Mouse (Mus musculus) brown adipose tissue, adult 24 weeks (tissue): ENCODE data around the gene Osbpl7. TPM values are rescaled to one million over a fixed set of nuclear protein-coding genes. Genes with fewer than 3 reads are reported as not detected.

ENCODE experiments used
- H3K27ac ChIP-seq: fragments of 200-500 bp; replicated peaks from 2 replicates; pipeline ENCODE4 v1.5.1; 2012; ENCODE audit warnings: low read depth, mild to moderate bottlenecking, low read length
- H3K4me1 ChIP-seq: fragments of 200-500 bp; 2 replicates; pipeline ENCODE4 v1.6.1; 2012; ENCODE audit warnings: low read length, mixed read lengths; ENCODE audit not compliant: control insufficient read depth, insufficient read depth, insufficient read length
- H3K4me3 ChIP-seq: fragments of 200-500 bp; 2 replicates; pipeline ENCODE4 v1.5.1; 2012; ENCODE audit warnings: low read depth, mild to moderate bottlenecking, low read length, moderate library complexity; ENCODE audit not compliant: insufficient read depth
- polyA plus RNA-seq: library from polyadenylated mRNA; stranded (reverse); fragments of >200 nt; gene quantifications from 2 replicates; pipeline ENCODE4 v1.2.4, GENCODE M21; 2012; ENCODE audit not compliant: missing spikeins, insufficient read depth, insufficient read length

Gene Osbpl7
- polyA plus RNA-seq = 0.87 and 1.6 TPM in 2 replicates

DNA sequence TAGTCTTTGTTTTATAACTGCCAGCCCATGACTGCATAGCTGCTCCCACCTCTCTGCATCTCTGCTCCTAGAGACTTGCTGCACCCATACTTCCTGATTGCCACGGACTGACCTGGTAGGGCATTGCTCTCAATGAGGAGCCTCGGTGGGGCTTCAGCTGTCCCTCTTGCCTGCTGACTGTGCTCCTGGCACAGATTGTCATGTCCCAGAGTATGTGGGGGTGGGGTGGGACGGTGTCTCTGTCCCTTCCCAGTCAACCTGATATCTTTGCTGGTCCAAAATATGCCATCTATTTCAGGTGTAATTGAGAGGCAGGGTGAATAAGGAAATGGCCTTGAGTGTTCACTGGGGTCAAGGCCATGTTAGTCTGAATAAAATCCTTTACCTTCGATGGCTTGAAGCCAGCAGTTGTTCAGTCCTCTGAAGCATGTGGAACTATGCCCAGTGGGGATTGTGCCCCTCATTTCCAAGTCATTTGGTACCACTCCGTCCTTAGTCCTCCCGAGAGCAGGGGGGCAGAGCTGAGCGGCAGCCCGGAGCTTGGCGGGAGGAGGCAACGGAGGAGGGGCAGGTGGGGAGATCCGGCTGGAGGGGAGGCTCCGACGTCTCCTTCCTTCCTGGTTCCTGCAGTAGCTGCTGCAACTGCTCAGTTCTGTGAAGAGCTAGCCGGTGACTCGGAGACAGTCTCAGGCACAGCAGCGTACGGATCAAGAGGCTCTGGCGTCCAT lies at the start of gene Osbpl7:
Osbpl7 (plus strand) TSS at position 413 of the 728 bp plus-strand sequence.
- peak within 1 kb of the TSS; percentile 78 for H3K4me3 ChIP-seq
- H3K4me1 ChIP-seq = peaks cover 13% of the 10 kb centered on the region
- no peak within 1 kb of the TSS for H3K27ac ChIP-seq

DNA sequence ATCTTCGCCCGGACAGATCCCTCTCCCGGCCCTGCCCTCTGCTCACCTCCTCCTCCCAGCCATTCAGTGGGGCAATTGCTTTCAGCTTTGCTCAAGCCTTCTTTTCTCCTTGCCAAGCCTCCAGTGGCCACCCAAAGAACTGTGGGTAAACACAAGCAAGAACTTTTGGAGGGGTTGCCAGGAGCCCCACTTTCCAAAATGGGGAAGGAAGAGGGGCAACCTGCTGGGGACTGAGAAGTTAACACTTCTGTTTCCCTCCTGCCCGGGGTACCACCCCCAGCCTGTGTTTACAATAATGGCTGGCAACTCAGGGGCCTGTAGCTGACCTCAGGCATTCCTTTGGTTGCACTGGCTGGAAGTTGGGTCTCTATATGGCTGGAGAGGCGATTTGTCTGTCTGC lies 47.3 kb upstream of the Osbpl7 start:
- no peaks in the 10 kb centered on the region for H3K4me1 ChIP-seq
- H3K27ac ChIP-seq = no peak overlapping the region
- no peak overlapping the region for H3K4me3 ChIP-seq

DNA sequence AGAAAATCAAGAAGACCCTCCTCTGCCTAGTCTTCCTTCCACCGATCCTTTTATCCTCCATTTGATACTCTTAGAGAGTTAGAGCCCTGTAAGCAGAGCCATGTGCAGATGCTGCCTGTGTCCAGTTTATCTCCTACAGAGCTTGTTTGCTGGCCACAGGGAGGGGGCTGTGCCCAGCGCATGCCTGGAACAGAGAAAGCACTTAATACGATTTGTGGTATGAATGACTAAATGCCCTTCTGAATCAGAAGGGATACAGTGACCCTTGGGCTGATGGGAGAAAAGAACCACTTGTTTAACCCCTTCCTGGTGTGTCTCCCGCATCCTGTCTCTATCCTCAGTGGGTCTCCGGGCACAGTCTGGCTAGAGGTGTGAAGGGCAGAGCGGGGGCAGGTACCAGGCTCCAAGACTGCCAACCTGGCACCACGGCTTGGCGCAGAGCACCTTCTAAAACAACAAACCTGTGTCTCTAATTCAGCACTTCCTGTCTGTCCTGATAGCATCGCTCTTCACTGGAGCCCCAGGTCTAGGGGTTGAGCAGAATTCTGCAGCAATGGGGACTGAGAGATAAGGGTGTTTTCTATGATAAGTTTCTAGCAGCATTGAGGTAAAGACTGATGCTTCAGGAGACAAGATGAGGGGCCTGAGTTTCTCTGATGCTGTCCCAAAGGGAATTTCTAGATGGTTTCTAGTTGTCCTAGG lies 43.2 kb upstream of the Osbpl7 start:
- no peaks in the 10 kb centered on the region for H3K4me1 ChIP-seq
- H3K27ac ChIP-seq = no peak overlapping the region
- no peak overlapping the region for H3K4me3 ChIP-seq

DNA sequence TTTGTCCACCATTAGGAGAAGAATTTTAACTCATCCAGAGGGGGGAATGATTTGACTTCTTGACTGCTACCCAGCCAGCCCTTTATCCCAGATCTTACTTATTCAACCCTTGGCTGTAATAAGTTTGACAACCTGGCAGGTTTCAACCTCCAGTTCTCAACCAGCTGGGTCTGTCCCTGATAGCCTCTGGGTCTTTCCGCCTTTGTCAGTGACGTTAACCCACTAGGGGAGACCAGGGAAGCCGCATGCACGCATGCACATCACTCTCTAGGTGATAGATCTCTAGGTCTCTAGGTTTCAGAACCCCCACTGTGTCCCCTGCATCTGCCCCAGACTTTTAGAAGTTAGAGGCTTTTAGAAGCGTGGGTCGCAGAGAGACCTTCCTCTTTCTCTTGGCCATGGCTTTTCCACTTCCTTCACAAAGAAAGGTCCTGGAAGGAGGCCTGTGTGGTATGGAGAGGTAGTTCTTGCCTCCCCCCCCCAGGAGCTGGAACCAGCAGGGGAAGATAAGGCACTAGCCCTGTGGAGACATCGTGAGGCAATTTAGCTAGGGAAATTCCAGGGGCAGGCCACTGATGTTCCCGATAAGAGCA lies 41.1 kb upstream of the Osbpl7 start:
- H3K4me3 ChIP-seq = no peak overlapping the region
- no peaks in the 10 kb centered on the region for H3K4me1 ChIP-seq
- H3K27ac ChIP-seq = no peak overlapping the region

DNA sequence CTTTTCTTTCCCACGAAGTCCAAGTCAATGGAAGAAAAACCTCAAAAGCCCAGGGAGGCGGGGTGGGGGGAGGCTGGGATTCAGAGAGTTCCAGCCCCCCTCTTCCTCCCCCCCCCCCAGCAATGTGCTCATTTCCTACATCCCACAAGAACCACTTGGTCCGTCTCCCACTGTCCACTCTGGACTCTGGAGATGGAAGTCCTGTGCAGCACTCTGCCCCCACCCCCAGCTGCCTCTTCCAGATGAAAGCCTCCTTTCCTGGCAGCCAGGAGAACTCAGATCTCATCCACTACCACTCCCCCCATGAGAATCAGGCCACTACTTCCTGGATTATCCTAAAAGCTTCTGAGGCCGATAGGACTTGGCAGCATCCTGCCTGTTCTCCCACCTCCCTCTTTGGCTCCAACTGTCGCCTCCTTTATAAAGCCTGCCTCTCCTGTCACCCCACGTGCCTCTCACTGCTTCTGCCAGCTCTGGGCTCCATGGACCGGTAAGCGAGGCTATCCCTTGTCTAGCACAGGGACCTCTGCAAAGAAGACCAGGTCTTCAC lies 37.2 kb upstream of the Osbpl7 start, which contains the start of gene Sp6:
Sp6 (plus strand) TSS at position 274 of the 550 bp plus-strand sequence.
- H3K27ac ChIP-seq = no peak within 1 kb of the TSS
- H3K4me3 ChIP-seq = no peak within 1 kb of the TSS
- no peaks in the 10 kb centered on the region for H3K4me1 ChIP-seq

DNA sequence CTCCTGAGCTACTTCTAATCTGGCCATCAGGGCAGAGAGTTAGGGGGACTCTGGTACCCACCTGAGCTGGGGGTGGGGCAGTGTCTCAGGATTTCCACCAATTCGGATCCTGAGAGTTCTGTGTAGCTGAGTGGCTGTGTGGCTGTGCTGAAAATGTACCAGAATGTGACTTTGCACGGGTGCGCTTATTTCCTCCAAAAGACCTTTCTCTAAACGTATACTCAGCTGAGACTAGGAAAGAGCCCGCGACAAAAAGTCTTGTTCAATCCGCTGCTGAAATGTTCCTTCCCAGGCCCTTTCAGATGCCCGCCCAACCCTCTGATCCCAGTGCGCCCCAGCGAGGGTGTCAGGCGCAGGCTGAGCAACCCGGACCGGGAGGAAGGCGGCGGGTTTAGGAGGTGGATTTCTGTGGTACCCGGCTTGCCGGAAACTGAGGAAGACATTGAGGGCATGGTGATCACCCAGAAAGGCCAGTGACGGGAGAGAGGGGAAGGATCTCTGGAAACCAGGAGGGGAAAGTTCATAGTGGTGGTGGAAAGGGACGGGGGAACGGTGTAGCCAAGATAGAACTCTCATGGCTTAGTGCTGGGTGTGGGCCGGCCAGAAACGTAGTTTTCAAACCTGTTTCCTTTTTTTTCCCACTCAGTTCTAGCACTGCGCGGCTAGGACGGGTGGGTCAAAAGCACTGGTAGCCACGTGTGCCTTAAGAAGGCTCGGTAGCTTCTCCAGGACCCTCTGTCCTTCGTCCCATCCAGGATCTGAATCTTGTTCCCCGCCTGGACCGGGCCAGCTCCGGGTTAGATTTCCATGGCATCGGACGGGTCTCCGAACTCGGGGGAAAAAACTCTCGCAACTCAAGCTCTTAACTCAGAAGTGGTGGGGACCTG lies 32.5 kb upstream of the Osbpl7 start:
- Histone ChIP-seq H3K4me3 (no peak overlapping the region), H3K4me1 (no peaks in the 10 kb centered on the region), H3K27ac (no peak overlapping the region)

DNA sequence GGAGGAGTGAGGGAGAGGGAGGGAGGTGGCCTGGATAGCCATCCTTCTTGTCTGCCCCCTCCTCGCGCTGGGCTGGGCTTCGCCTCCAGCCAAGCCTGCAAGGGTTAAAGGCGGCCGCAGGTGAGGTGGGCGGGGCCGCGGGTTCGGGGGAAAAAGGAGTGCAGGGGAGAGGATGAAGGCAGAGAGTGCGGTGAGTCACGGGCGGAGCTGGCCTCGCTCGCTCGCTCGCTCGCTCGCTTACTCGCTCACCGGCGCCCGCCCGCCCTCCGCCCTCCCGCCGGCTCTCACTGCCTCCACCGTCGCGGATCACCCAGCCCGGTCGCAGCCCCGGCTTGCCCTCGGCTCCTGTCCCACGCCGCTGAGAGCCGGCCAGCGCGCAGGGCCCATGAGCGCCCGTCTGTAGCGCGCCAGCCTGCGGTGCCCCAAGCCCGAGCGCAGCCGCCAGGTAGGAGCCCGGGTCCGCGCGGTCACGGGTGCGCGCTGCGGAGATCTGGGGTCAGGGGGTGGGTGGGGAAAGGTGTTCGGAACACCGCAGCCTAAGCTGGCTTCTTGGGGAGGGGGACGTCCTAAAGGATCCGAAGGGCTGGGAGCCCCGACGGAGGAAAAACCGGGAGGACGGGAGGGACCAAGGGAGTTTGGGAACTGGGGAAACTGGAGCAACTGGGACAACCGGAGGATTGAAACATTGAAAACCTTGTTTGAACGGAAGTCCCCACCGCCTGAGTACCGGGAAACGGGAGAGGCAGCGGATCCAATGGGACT lies 31.7 kb upstream of the Osbpl7 start:
- no peak overlapping the region for H3K27ac ChIP-seq

DNA sequence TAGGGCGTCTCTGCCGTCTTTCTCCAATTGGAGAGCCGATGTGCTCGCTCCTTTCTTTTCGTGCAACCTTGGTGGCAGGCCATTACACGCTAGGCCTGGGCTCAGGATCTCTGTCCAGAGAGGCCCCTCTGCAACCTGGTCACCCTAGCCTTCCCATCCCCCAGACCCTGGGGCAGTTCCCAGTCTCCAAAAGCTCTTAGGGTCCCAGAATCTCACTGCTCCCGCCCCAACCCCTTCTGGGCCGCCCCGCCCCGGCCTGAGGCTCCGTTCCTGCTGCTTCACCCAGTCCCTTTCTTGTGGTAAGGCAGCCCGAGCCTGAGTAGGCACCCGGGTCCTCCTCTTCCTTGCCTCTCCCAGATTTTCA lies 31.1 kb upstream of the Osbpl7 start:
- H3K27ac ChIP-seq = no peak overlapping the region
- no peaks in the 10 kb centered on the region for H3K4me1 ChIP-seq
- H3K4me3 ChIP-seq = no peak overlapping the region

More for the DNA sequence above, 31.7 kb upstream of the Osbpl7 start:
- Histone ChIP-seq H3K4me1 (no peaks in the 10 kb centered on the region), H3K4me3 (no peak overlapping the region)

DNA sequence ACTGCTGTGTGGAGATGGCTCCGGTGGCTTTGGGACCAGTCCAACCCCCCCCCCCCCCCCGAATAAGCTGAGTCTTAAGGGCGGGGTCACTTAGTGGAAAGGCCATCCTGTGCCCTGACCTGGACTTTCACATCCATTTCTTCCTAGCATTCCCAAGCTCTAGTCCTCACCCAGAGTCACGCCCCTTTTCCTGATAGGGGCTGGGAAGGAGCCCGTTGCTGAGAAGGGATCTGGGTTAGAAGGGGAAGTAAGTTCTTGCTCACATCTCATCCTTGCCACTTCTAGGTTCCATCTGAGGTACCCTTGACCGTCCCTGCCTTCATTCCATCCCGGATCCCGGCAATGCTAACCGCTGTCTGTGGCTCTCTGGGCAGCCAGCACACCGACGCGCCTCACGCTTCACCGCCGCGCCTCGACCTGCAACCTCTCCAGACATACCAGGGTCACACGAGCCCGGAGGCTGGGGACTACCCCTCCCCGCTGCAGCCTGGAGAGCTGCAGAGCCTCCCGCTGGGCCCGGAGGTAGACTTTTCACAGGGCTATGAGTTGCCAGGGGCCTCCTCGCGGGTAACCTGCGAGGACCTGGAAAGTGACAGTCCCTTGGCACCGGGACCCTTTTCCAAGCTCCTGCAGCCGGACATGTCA lies 29.2 kb upstream of the Osbpl7 start:
- Histone ChIP-seq H3K4me1 (peaks cover 4% of the 10 kb centered on the region), H3K4me3 (peak overlapping the region; percentile 70), H3K27ac (no peak overlapping the region)

DNA sequence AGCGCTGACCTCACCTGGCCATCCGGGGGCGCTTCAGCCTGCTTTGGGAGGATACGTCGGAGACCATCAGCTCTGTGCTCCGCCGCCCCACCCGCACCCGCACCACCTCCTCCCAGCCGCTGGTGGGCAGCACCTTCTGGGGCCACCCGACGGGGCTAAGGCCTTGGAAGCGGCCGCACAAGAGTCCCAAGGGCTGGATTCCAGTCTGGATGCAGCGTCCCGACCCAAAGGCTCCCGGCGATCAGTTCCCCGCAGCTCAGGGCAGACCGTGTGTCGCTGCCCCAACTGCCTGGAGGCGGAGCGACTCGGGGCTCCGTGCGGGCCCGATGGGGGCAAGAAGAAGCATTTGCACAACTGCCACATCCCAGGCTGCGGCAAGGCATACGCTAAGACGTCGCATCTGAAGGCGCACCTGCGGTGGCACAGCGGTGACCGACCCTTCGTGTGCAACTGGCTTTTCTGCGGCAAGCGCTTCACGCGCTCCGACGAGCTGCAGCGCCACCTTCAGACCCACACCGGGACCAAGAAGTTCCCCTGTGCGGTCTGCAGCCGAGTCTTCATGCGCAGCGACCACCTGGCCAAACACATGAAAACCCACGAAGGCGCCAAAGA lies 28.4 kb upstream of the Osbpl7 start:
- Histone ChIP-seq H3K4me1 (peaks cover 4% of the 10 kb centered on the region), H3K27ac (no peak overlapping the region), H3K4me3 (peak overlapping the region; percentile 70)

DNA sequence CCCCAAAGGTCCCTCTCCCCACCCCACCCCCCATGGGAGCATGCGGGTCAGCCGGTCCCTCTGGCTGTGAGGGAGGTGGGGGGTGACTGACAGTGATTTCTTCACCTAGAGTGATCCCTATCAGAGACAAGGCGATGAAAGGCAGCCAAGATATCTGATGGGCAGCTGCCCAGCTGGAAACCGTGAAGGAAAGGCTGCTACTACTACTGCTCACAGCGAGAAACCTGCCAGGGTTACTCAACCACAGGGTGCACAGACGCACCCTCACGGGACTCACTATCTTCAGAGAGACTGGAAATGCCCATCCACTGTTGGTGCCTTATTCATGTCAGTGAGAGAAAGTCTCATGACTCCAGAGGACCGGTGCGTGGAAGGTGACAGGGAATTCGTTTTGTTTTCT lies 25.5 kb upstream of the Osbpl7 start:
- Histone ChIP-seq H3K4me1 (peaks cover 4% of the 10 kb centered on the region), H3K4me3 (no peak overlapping the region), H3K27ac (no peak overlapping the region)

DNA sequence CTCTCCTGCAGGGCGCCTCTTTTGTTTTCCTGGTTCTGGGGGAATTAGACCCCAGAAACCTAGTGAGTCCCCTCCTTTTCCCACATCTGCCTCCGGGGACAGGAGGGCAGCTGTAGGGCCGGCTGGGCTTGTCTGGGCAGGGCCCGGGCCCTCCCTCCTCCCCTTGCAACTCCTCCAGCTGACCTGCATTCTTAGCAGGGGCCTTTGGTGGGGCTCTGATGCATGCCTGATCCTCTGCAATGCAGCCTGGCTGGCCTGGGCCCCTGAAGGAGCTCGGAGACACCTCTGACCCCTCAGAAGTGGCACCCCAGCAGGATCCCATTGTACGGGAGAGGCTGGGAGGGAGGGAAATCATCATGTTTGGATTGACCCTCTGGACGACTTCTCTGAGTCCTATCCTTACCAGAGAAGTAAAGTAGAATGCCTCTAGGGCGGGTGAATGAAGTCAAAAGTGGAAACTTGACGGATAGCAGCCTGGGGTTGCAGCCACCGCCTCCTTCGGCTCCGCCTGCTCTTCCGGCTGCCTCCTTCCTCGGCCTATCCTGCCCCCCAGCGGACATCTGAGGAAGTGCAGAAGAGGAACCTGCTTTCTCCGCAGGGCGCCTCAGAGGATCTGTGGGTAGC lies 24.6 kb upstream of the Osbpl7 start:
- Histone ChIP-seq H3K27ac (no peak overlapping the region; the same call in 1 of the 2 replicates), H3K4me3 (peak overlapping the region; percentile 47), H3K4me1 (peaks cover 4% of the 10 kb centered on the region)
